Comparison of ENCODE assay signal across 8 mouse cellular contexts in genomic region chr11:98746855-98747693, GRCm38 (mm10). TPM values are rescaled to one million over a fixed set of nuclear protein-coding genes. Genes with fewer than 3 reads are reported as not detected.
A peak's percentile ranks its signal among the peaks of the same experiment; 100 is the strongest.
DNase-seq lines count a peak whose midpoint lies in the region; ATAC-seq and TF ChIP-seq lines count a peak whose summit lies in the region.

No protein-coding gene starts in this region.

- H3K9ac ChIP-seq in neural tube, embryonic 14.5 days (replicated peaks; ENCODE audit: low read depth, low read length) = 0 out of 2 replicates have a peak overlapping the region, but pooled peaks have one; percentile 25

- H3K27me3 ChIP-seq in neural tube, embryonic 14.5 days (ENCODE audit: control insufficient read depth, insufficient read depth, low read length) = no peaks in the 10 kb centered on the region

- H3K27ac ChIP-seq in neural tube, embryonic 14.5 days (ENCODE audit: low read depth, low read length) = peak overlapping the region; percentile 50

- peak; percentile 35 to 52 for ATAC-seq in hematopoietic stem cell, adult 5-6 weeks (replicated peaks in 1 of 2; ENCODE audit: insufficient read depth in 1 of 2, low FRiP score in 2 of 2, low TSS enrichment in 1 of 2, low read depth in 1 of 2, poor library complexity in 2 of 2, severe bottlenecking in 2 of 2)
- ATAC-seq in neural tube, embryonic 14.5 days (ENCODE audit: low read depth) = peak; percentile 47; the same call in 1 of the 2 replicates

- DNase-seq in R1 (ENCODE audit: low read depth, low spot score) = peak; percentile 55
- peak; percentile 96 for DNase-seq in cerebellum, adult 11-12 months
- peak; percentile 75 for DNase-seq in forelimb bud, embryonic 11.5 days (ENCODE audit: low read depth, low spot score)
- peak; percentile 93 to 96 for DNase-seq in layer of hippocampus, adult 8-10 months (ENCODE audit: low spot score in 2 of 2)
- peak; percentile 66 for DNase-seq in lung, adult 2 months
- DNase-seq in urinary bladder, postnatal 25 days (ENCODE audit: low spot score) = peak; percentile 73

- TF ChIP-seq CTCF in lung, adult 2 months (IDR thresholded peaks at IDR 0.05; ENCODE audit: insufficient read depth, low read length) = no peak

- H3K4me2 ChIP-seq in neural tube, embryonic 14.5 days (ENCODE audit: low read depth, low read length) = peak overlapping the region; percentile 70

- peaks cover 59% of the 10 kb centered on the region for H3K4me1 ChIP-seq in lung, adult 2 months (ENCODE audit: control insufficient read depth, insufficient read depth, low read length)
- peaks cover 82% of the 10 kb centered on the region for H3K4me1 ChIP-seq in neural tube, embryonic 14.5 days (ENCODE audit: control insufficient read depth, insufficient read depth, low read length)

- no peaks in the 10 kb centered on the region for H3K9me3 ChIP-seq in neural tube, embryonic 14.5 days (ENCODE audit: control insufficient read depth, low read length)

- H3K36me3 ChIP-seq in neural tube, embryonic 14.5 days (ENCODE audit: control insufficient read depth, insufficient read depth, low read length) = no peaks in the 10 kb centered on the region

- peak; percentile 6; the same call in 1 of the 2 replicates for TF ChIP-seq POLR2A in lung, adult 2 months (IDR thresholded peaks at IDR 0.05; ENCODE audit: borderline replicate concordance, extremely low read depth, low read depth, low read length)

- WGBS in lung, adult 2 months = 2% methylated on average over 19 of the region's 19 CpGs
- WGBS in neural tube, embryonic 14.5 days = 4% methylated on average over 19 of the region's 19 CpGs

- H3K4me3 ChIP-seq in lung, adult 2 months (replicated peaks; ENCODE audit: extremely low read depth, low read depth, low read length) = peak overlapping the region; percentile 47
- H3K4me3 ChIP-seq in neural tube, embryonic 14.5 days (ENCODE audit: low read depth, low read length) = peak overlapping the region; percentile 11; the same call in 1 of the 2 replicates

RNA-seq across cellular contexts. Expression of gene Thra, which starts 6.6 kb away (rescaled TPM):
- 25.3 and 36.8 TPM in 2 replicates for total RNA-seq in hematopoietic stem cell, adult 5-6 weeks (2017)
- 100 to 1,000 TPM; 919 to 985 (median 938) TPM for total RNA-seq in layer of hippocampus, adult 8-10 months (2022)
- polyA plus RNA-seq in lung, adult 2 months (2012; rRNA removed) = 142 and 159 TPM in 2 replicates
- polyA plus RNA-seq in neural tube, embryonic 14.5 days (2014; fragmentation: Nextera tagmentation; extraction: Ambion mirVana) = 148 and 186 TPM in 2 replicates

RNA-seq across cellular contexts. Expression of gene Med24, which starts 17.8 kb away (rescaled TPM):
- 25.7 and 30.2 TPM in 2 replicates for total RNA-seq in hematopoietic stem cell, adult 5-6 weeks (2017)
- total RNA-seq in layer of hippocampus, adult 8-10 months (2022) = 100 to 1,000 TPM; 118 to 162 (median 138) TPM
- 45.0 and 55.1 TPM in 2 replicates for polyA plus RNA-seq in lung, adult 2 months (2012; rRNA removed)
- polyA plus RNA-seq in neural tube, embryonic 14.5 days (2014; fragmentation: Nextera tagmentation; extraction: Ambion mirVana) = 52.3 and 59.4 TPM in 2 replicates

RNA-seq across cellular contexts. Expression of gene Nr1d1, which starts 28.1 kb away (rescaled TPM):
- 0.81 and 1.8 TPM in 2 replicates for total RNA-seq in hematopoietic stem cell, adult 5-6 weeks (2017)
- total RNA-seq in layer of hippocampus, adult 8-10 months (2022) = 10 to 100 TPM; 86.6 to 99.6 (median 92.7) TPM
- polyA plus RNA-seq in lung, adult 2 months (2012; rRNA removed) = 213 and 329 TPM in 2 replicates
- 3.8 and 3.9 TPM in 2 replicates for polyA plus RNA-seq in neural tube, embryonic 14.5 days (2014; fragmentation: Nextera tagmentation; extraction: Ambion mirVana)

RNA-seq across cellular contexts. Expression of gene Csf3, which starts 46.0 kb away (rescaled TPM):
- total RNA-seq in hematopoietic stem cell, adult 5-6 weeks (2017) = not detected in 2 replicates
- total RNA-seq in layer of hippocampus, adult 8-10 months (2022) = not detected
- not detected in 2 replicates for polyA plus RNA-seq in lung, adult 2 months (2012; rRNA removed)
- polyA plus RNA-seq in neural tube, embryonic 14.5 days (2014; fragmentation: Nextera tagmentation; extraction: Ambion mirVana) = not detected in 2 replicates

RNA-seq across cellular contexts. Expression of gene Msl1, which starts 48.2 kb away (rescaled TPM):
- 81.7 and 82.7 TPM in 2 replicates for total RNA-seq in hematopoietic stem cell, adult 5-6 weeks (2017)
- total RNA-seq in layer of hippocampus, adult 8-10 months (2022) = 100 to 1,000 TPM; 140 to 201 (median 177) TPM
- 39.0 and 54.3 TPM in 2 replicates for polyA plus RNA-seq in lung, adult 2 months (2012; rRNA removed)
- polyA plus RNA-seq in neural tube, embryonic 14.5 days (2014; fragmentation: Nextera tagmentation; extraction: Ambion mirVana) = 24.2 and 26.9 TPM in 2 replicates

Comparison
In these comparisons a context has a peak if more than half of its experiments do, and no peak if none do; other contexts are left out.
1. Peak in every context shown above with its lines: DNase-seq, ATAC-seq, H3K4me3 ChIP-seq and H3K27ac ChIP-seq.
2. RNA of gene Thra, which starts 6.6 kb away (total RNA-seq): 919 to 985 TPM in layer of hippocampus, adult 8-10 months; 25.3 to 36.8 TPM in hematopoietic stem cell, adult 5-6 weeks; every median in the first group is over 10 times any median in the second.
3. RNA of gene Nr1d1, which starts 28.1 kb away (total RNA-seq): 86.6 to 99.6 TPM in layer of hippocampus, adult 8-10 months; 0.81 to 1.8 TPM in hematopoietic stem cell, adult 5-6 weeks; every median in the first group is over 10 times any median in the second.